Mouse (Mus musculus) CD8-positive naive resting alpha-beta T cell, adult 2 months (primary cell): ENCODE data around the gene Elmo3.

Experiments
- DNase-seq, 2 experiments: peaks; one replicate each; pipeline ENCODE4 v3.0.0; 2022; ENCODE audit warnings: low read depth in 2 of 2, low spot score in 2 of 2

Gene Elmo3

GRCm38 (mm10) chr8:105297511-105298192 is 7.7 kb upstream of the Elmo3 start, which contains the start of gene E2f4:
Gene E2f4 (plus strand): TSS chr8:105297663.
- peak; percentile 76 to 82 for DNase-seq

- no peak for DNase-seq
These were observed 6.8 kb upstream of the Elmo3 start for GRCm38 (mm10) chr8:105298351-105299252.

- no peak for DNase-seq
These were observed 5.4 kb upstream of the Elmo3 start for GRCm38 (mm10) chr8:105299962-105300361.

- DNase-seq = no peak
These were observed 2.0 kb upstream of the Elmo3 start for GRCm38 (mm10) chr8:105303396-105303795.

GRCm38 (mm10) chr8:105303874-105304273 is 1.5 kb upstream of the Elmo3 start:
- DNase-seq = no peak

GRCm38 (mm10) chr8:105304325-105305210 is 833 bp upstream of the Elmo3 start:
- no peak for DNase-seq

- DNase-seq = no peak
These were observed 818 bp downstream of the Elmo3 start for GRCm38 (mm10) chr8:105306146-105306691.

- no peak for DNase-seq
These were observed 2.3 kb downstream of the Elmo3 start for GRCm38 (mm10) chr8:105307670-105308069.

- DNase-seq = no peak
These were observed 3.0 kb downstream of the Elmo3 start for GRCm38 (mm10) chr8:105308428-105308827.

GRCm38 (mm10) chr8:105309142-105309847 is 3.9 kb downstream of the Elmo3 start:
- DNase-seq = no peak

- DNase-seq = no peak
These were observed 4.7 kb downstream of the Elmo3 start for GRCm38 (mm10) chr8:105310118-105310517.

GRCm38 (mm10) chr8:105311718-105312117 is 6.3 kb downstream of the Elmo3 start:
- DNase-seq = no peak

- DNase-seq = no peak
These were observed 7.6 kb downstream of the Elmo3 start for GRCm38 (mm10) chr8:105312891-105313481.

- DNase-seq = no peak
These were observed 8.4 kb downstream of the Elmo3 start for GRCm38 (mm10) chr8:105313622-105314402.

- no peak for DNase-seq
These were observed 9.8 kb downstream of the Elmo3 start for GRCm38 (mm10) chr8:105315073-105315769.

- DNase-seq = no peak
These were observed 12.5 kb downstream of the Elmo3 start for GRCm38 (mm10) chr8:105317941-105318340.

- DNase-seq = no peak
These were observed 13.3 kb downstream of the Elmo3 start for GRCm38 (mm10) chr8:105318662-105319190.

- no peak for DNase-seq
These were observed 17.8 kb downstream of the Elmo3 start for GRCm38 (mm10) chr8:105323183-105323582.
